Mouse (Mus musculus): ENCODE data around the gene Slc7a3.

GRCm38 (mm10) chrX:101128559-101128958 lies 42.7 kb upstream of the Slc7a3 start:
- TF ChIP-seq POLR2A (IDR thresholded peaks at IDR 0.05; ENCODE audit: low read depth, low read length) (no peak), CTCF (IDR thresholded peaks at IDR 0.05; ENCODE audit: extremely low read depth, insufficient read depth, insufficient read length, insufficient replicate concordance) (no peak)

Data from spleen, adult 2 months (tissue).